Mouse (Mus musculus) liver, embryonic 14.5 days (tissue): Measurements from ENCODE around the gene 3100002H09Rik. TPM values are rescaled to one million over a fixed set of nuclear protein-coding genes. Genes with fewer than 3 reads are reported as not detected.

Experiments
- ATAC-seq: fragments of 200-750 bp; cut with Nextera tagmentation; 2 replicates; pipeline ENCODE4 v1.8.0; 2017; ENCODE audit warnings: moderate number of reproducible peaks, mild to moderate bottlenecking, moderate library complexity; ENCODE audit not compliant: insufficient read depth
- DNase-seq, 3 experiments: peaks; one replicate each; pipeline ENCODE4 v3.0.0-alpha.2; 2012 to 2013; ENCODE audit warnings: low read depth in 3 of 3, low spot score in 3 of 3
- H3K27ac ChIP-seq: fragments of 300-500 bp; sonication (generic); 2 replicates; pipeline ENCODE4 v1.5.1; 2014; ENCODE audit warnings: moderate library complexity, mild to moderate bottlenecking, control low read depth, inconsistent platforms
- H3K27me3 ChIP-seq: fragments of 300-500 bp; sonication (generic); 2 replicates; pipeline ENCODE4 v1.6.1; 2014; ENCODE audit warnings: mild to moderate bottlenecking, low read length, moderate library complexity; ENCODE audit not compliant: control insufficient read depth, insufficient read depth
- H3K36me3 ChIP-seq: fragments of 300-500 bp; sonication (generic); replicated peaks from 2 replicates; pipeline ENCODE4 v1.6.1; 2014; ENCODE audit warnings: low read depth; ENCODE audit not compliant: control insufficient read depth, insufficient read depth
- H3K4me1 ChIP-seq, 2 experiments: fragments of 200-500 bp in 1 of 2; fragments of 300-500 bp in 1 of 2; sonication (generic) in 1 of 2; replicated peaks; 2 replicates each; pipeline ENCODE4 v1.6.1; 2012 to 2014; ENCODE audit warnings: antibody characterized with exemption in 1 of 2, inconsistent platforms in 1 of 2, low read length in 1 of 2; ENCODE audit not compliant: control insufficient read depth in 2 of 2, insufficient read depth in 2 of 2
- H3K4me2 ChIP-seq: fragments of 300-500 bp; sonication (generic); 2 replicates; pipeline ENCODE4 v1.6.1; 2014; ENCODE audit warnings: low read depth, mild to moderate bottlenecking, control low read depth, moderate library complexity
- H3K4me3 ChIP-seq, 2 experiments: fragments of 200-500 bp in 1 of 2; fragments of 300-500 bp in 1 of 2; sonication (generic) in 1 of 2; 2 replicates each; pipeline ENCODE4 v1.5.1; 2012 to 2014; ENCODE audit warnings: low read depth in 2 of 2, low read length in 2 of 2, mild to moderate bottlenecking in 2 of 2, control low read depth in 1 of 2, inconsistent platforms in 1 of 2, moderate library complexity in 1 of 2; ENCODE audit not compliant: insufficient read depth in 1 of 2
- H3K9ac ChIP-seq: fragments of 300-500 bp; sonication (generic); replicated peaks from 2 replicates; pipeline ENCODE4 v1.6.1; 2014; ENCODE audit warnings: mild to moderate bottlenecking, control low read depth, moderate library complexity
- H3K9me3 ChIP-seq: fragments of 300-500 bp; sonication (generic); 2 replicates; pipeline ENCODE4 v1.6.1; 2016; ENCODE audit warnings: low read length, mixed read lengths; ENCODE audit not compliant: control insufficient read depth
- CTCF ChIP-seq: IDR thresholded peaks from 2 replicates; pipeline ENCODE4 v1.5.1; 2016; ENCODE audit warnings: antibody characterized with exemption, low read depth, control low read depth
- EP300 ChIP-seq: IDR thresholded peaks from 2 replicates; pipeline ENCODE4 v1.6.1; 2016; ENCODE audit warnings: antibody characterized with exemption, low read depth
- WGBS: fragments of 180-500 bp; shearing (Covaris S2); extraction: QIAGEN DNeasy Blood & Tissue Kit; methylation state at CpG from one replicate; pipeline ENCODE4 v1.1.7; 2014; ENCODE audit not compliant: insufficient replicate concordance; 5-methylcytosine and 5-hydroxymethylcytosine counted together
- polyA plus RNA-seq, 2 experiments: library from polyadenylated mRNA; depleted of rRNA in 1 of 2; stranded (reverse) in 1 of 2; unstranded in 1 of 2; fragments of >200 nt; fragmentation: Nextera tagmentation in 1 of 2; extraction: Ambion mirVana in 1 of 2; gene quantifications; 2 replicates each; pipeline versions ENCODE4 v1.2.1 to v1.2.3; 2012 to 2014

The 3100002H09Rik gene
- polyA plus RNA-seq, 2 experiments = not detected

DNA sequence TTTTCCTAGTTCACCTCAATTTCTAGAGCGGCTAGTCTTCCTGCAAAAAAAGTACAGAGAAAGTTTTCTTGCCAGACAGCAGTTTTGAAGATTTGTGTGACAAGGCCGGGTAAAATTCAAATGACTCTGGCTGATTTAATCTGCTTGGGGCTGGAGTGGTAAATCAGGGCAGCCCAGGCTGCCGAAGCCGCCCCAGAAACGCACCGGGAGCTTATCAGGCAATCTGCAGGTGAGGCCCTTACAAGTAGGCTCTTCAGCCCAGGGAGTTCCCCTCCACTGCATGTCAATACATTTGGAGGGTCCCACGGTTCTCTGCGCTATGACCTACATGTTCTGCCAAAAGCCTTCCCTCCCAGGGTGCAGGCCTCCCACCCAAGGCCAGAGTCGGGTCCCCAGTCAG, 6.9 kb downstream of the 3100002H09Rik start:
- peak overlapping the region; percentile 55 for H3K27ac ChIP-seq
- no peaks in the 10 kb centered on the region for H3K9me3 ChIP-seq
- WGBS = 18% methylated on average over 9 of the region's 9 CpGs
- peak overlapping the region; percentile 86 for H3K4me2 ChIP-seq
- H3K9ac ChIP-seq = peak overlapping the region; percentile 39
- H3K36me3 ChIP-seq = no peaks in the 10 kb centered on the region
- peak overlapping the region in 1 of 2 experiments; percentile 15; a peak in 2 of 4 replicates for H3K4me3 ChIP-seq
- TF ChIP-seq EP300 (no peak), CTCF (no peak)
- ATAC-seq = no peak
- H3K27me3 ChIP-seq = peaks cover 14% of the 10 kb centered on the region
- H3K4me1 ChIP-seq = peaks cover 42 to 52% of the 10 kb centered on the region in 2 experiments
- DNase-seq = peak in 1 of 3 experiments; percentile 47

DNA sequence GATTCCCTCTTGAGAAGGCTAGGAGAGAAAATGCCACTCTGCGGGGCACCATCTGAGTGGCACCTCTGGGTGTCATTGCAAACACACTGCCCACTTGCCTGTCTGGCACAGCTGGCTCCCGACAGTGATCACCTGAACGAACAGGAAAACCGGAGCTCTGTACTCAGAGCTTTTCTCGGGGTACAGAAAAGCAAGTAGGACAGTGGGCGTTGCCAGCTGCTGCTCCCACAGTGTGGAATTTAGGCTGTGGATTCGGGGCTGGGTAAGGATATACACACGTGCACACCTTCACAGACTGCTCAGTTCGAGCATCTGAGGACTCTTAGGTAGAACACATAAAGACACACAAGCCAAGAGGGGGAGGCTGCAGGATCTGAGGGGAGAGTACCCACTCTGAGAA, 14.7 kb downstream of the 3100002H09Rik start:
- 59% methylated on average over 9 of the region's 9 CpGs for WGBS
- H3K4me1 ChIP-seq = peaks cover 0 to 3% of the 10 kb centered on the region in 2 experiments; a peak in 2 of 4 replicates
- no peak overlapping the region for H3K4me2 ChIP-seq
- no peak overlapping the region for H3K9ac ChIP-seq
- peaks cover 3% of the 10 kb centered on the region for H3K27me3 ChIP-seq
- DNase-seq (no peak), ATAC-seq (no peak)
- no peaks in the 10 kb centered on the region for H3K36me3 ChIP-seq
- TF ChIP-seq EP300 (no peak), CTCF (no peak)
- H3K9me3 ChIP-seq = no peaks in the 10 kb centered on the region
- H3K27ac ChIP-seq = no peak overlapping the region
- H3K4me3 ChIP-seq = no peak overlapping the region

DNA sequence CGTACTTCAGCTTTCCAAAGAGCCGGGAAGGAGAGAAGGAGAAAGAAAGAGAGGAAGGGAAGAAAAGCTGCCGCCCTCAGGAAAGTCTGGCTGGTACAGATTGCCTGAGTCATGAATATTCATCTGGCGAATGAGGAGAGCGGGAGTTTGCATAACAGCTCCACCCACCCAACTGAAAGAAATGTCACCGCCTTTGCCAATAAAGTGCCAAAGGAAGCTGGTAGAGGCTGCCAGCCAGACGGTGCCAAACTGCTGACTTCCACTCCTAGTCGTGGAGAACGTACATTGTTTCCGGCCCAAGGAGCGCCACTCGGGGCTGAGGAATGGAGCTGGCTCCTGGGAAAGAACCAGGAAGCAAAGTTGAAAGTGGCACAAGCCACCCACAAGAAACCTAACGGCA, 15.7 kb downstream of the 3100002H09Rik start:
- DNase-seq (no peak), ATAC-seq (no peak)
- Histone ChIP-seq H3K36me3 (no peaks in the 10 kb centered on the region), H3K27ac (no peak overlapping the region), H3K4me1 (peaks cover 0 to 3% of the 10 kb centered on the region in 2 experiments; a peak in 2 of 4 replicates), H3K4me2 (peak overlapping the region; percentile 1; the same call in 1 of the 2 replicates), H3K9ac (no peak overlapping the region), H3K9me3 (no peaks in the 10 kb centered on the region), H3K4me3 (no peak overlapping the region), H3K27me3 (peaks cover 3% of the 10 kb centered on the region)
- WGBS = 26% methylated on average over 13 of the region's 13 CpGs
- no peak for TF ChIP-seq EP300

DNA sequence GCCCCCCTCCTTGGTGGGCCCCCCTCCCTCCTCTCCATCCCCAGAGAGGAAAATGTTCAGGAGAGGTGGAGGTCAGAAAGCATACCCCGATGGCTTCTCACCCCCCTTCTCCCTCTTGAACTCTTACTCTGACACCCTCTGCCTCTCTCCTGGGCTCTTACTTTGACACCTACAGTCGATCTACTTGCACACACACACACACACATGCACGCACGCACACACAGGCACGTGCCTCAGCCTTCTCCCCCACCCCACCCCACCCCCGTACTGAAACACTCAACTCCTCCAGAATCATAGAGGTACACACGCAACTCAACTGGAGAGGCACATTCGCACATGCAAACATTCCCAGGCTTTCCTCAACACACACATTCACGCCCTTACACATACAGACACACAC, 16.9 kb downstream of the 3100002H09Rik start:
- ATAC-seq (no peak), DNase-seq (no peak)
- no peak overlapping the region for H3K27ac ChIP-seq
- H3K36me3 ChIP-seq = no peaks in the 10 kb centered on the region
- H3K4me1 ChIP-seq = peaks cover 0 to 3% of the 10 kb centered on the region in 2 experiments; a peak in 2 of 4 replicates
- TF ChIP-seq CTCF (no peak), EP300 (no peak)
- H3K9ac ChIP-seq = no peak overlapping the region
- no peaks in the 10 kb centered on the region for H3K9me3 ChIP-seq
- no peak overlapping the region for H3K4me2 ChIP-seq
- H3K27me3 ChIP-seq = peaks cover 3% of the 10 kb centered on the region
- no peak overlapping the region for H3K4me3 ChIP-seq
- WGBS = 58% methylated on average over 9 of the region's 9 CpGs

DNA sequence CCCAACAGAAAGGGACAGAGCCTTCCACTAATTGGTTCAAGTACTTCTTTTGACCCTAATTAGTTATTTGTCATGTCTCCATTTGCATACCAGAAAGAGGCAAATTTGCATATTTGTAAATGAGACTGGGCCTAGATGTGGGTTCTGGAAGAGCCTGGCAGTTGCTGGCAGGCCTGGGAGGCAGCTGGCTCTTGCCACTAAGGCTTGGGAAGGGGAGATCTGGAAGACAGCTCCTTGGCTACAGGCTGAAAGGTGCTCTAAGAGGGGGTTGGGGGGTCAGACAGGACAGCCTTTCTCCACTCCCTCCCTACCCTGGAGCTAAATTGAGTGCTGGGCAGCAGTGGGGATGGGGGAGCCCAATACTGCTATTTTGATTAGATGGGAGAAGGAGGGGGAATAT, 17.4 kb downstream of the 3100002H09Rik start:
- ATAC-seq (no peak), DNase-seq (no peak)
- Histone ChIP-seq H3K9ac (no peak overlapping the region), H3K9me3 (no peaks in the 10 kb centered on the region), H3K4me3 (no peak overlapping the region), H3K4me2 (no peak overlapping the region), H3K27ac (no peak overlapping the region), H3K27me3 (peaks cover 3% of the 10 kb centered on the region), H3K36me3 (no peaks in the 10 kb centered on the region), H3K4me1 (peaks cover 0 to 3% of the 10 kb centered on the region in 2 experiments; a peak in 2 of 4 replicates)
- TF ChIP-seq CTCF (no peak), EP300 (no peak)
